Mouse (Mus musculus) c-Kit-positive CD71-negative TER-119-negative erythroid progenitor cells, embryonic 14.5 days (primary cell): Measurements from ENCODE around the gene Pgf.

Experiments used
- DNase-seq: peaks from one replicate; pipeline ENCODE4 v3.0.0-alpha.2; 2013; ENCODE audit warnings: low read depth

Gene Pgf

DNA sequence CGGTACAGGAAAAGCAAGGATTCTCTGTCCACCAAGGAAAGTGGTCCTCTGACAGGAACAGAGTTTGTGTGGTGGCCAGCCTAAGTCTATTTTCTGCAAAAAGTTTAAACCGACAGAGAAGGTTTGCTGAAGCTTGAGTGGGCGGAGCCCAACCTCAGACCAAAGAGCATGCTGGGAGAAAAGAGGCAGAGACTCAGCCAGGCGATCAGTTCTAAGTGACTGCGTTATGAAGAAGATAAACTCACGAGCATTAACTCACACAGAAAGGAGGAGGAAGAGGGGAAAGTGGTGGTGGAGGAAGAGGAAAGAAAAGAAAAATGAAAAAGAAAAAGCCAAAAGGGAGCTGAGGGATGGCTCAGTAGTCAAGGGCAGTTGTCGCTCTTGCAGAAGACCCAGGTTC lies 12.7 kb upstream of the Pgf start:
- no peak for DNase-seq

DNA sequence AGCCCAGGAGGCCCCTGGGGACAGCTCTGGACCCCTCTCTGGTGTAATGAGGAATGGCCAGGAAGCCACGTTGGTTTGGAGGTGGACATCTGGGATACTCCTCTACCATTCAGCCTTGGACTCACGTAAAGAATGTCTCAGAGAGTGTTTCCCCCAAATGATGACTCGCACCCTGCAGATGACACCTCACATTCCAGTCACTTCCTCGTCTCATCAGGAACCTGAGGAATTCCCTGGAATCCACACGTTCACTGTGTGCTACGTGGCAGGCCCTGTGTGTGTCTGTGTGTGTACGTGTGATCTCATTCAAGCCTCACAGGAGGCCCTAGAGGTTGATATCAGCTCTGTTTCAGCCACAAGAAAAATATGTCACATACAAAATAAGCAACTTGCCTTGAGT lies 8.8 kb upstream of the Pgf start:
- DNase-seq: no peak

DNA sequence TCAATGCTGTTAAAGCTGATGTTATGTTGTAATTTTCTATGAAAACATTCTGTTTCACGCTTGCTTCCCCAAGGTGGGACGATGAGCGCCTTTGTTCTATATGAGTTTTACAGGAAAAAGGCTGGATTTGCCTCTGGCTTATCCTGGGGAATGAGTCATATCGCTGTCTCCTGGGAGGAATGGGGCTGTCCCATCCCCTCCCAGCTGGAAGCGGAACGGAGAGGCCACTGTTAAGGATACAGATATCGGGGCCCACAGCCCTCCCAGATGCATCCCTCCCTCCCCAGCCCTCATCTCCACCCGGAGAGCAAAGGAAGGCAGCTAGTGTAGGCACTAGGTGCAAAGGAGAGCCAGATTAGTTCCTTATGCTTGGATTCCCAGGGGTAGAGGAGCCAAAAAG lies 8.2 kb upstream of the Pgf start:
- DNase-seq: no peak

DNA sequence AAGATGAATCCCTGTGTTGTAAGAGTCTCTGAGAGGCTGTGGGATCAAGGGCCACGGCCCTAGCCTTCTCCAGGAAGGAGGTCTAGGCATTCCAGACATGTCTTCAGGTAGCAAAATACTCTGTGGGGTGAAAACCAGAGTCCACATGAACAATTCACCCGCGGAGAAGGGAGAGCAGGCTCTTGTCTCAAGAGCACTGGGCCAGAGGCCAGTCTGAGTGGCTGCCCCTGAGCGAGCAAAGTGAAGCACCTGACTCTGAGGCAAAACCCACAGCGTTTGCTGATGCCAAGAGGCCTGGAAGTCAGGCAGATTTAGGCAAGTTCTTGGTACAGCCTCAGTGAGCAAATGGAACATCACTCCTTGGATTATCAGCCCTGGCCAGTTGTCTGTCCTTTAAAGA lies 6.5 kb upstream of the Pgf start:
- no peak for DNase-seq

DNA sequence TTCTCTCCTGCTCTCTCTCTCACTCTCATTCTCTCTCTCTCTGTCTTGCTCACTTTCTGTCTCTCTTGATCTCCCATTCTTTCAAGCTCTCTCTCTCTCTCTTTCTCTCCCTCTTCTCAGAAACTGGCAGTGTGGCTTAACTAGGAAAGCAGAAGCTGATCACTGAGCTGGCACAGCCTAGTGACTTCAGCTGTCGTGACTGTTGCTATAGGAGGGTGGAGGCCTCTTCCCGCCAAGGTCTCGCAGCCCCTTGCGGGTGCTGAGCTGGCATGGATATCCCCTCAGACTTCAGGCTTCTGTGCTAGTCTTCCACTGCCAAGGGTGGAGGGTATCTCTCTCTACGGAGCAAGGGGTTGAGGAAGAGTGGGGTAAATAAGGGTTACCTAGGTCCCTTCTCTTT lies 5.3 kb upstream of the Pgf start:
- no peak for DNase-seq

DNA sequence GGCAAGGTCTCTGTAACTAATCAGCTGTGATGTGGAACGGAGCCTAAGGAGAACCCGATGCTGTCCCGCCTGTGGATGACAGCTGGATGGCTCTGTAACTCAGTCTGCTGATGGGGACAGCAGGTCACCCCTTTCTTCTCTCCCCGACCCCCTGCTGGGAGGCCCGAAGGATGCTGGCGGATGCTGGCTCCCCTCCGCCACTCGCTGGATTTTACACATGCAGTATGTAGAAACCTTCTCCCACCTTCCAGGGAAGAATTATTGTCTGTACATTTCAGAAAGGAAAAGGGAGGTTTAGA lies 4.7 kb upstream of the Pgf start:
- DNase-seq: no peak

DNA sequence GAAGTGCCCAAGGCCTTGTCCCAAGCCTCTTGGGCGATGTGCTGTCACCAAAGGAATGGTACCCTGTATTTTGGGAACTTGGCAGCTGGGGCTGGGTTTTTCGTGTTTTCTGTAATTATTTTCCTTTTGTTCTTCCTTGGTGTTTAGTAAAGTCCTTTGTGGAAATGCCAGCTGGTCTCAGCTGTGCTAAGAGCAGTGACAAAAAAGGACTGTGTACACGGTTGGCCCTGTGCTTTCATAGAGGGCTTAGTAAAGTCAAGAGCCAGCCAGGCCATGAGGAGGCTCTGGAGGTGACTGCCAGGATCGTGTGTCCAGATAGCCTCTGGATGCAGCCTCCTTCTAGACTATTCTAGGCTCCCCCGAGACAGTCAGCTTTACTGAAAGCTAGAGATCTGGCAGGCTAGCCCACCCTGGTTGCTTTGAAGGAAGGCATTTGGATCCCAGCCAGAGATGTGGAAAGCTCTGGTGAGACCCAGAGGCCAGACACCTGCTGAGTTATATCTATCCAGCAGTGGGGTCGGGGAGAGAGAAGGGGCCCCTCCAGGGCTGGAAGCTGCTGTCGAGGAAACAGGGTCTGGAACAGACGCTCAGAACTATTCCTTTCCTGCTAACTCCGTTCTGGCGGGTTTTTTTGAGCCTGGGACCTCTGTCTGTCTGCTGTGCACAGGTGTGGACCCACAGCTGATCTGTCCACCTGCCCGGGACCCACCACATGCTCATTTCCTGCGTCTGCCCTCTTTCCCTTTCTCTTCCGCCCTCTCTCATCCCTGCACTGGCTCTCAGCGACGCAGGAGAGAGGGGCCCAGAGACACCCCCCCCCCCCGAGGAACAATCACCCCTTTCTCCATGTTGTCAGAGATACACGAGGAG lies 4.1 kb upstream of the Pgf start:
- no peak for DNase-seq

DNA sequence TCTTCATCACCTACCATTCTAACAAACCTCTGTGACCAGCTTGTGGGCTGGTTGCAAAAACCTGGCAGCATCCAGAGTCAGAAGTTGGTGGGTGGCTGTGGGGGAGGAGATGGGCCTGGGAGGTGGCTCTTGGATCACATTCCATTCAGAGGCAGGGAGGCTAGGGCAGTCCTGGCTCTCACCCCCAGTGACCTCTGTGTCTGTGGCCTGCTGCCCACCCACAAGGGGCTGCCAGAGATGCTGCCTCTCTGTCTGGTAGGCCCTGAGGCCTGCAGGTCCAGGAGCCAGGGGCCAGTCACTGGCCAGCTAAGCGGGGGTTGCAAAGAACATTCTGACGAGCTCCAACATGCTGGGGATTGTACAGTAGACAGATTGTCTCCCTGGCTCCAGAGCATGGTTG lies 704 bp upstream of the Pgf start:
- no peak for DNase-seq

DNA sequence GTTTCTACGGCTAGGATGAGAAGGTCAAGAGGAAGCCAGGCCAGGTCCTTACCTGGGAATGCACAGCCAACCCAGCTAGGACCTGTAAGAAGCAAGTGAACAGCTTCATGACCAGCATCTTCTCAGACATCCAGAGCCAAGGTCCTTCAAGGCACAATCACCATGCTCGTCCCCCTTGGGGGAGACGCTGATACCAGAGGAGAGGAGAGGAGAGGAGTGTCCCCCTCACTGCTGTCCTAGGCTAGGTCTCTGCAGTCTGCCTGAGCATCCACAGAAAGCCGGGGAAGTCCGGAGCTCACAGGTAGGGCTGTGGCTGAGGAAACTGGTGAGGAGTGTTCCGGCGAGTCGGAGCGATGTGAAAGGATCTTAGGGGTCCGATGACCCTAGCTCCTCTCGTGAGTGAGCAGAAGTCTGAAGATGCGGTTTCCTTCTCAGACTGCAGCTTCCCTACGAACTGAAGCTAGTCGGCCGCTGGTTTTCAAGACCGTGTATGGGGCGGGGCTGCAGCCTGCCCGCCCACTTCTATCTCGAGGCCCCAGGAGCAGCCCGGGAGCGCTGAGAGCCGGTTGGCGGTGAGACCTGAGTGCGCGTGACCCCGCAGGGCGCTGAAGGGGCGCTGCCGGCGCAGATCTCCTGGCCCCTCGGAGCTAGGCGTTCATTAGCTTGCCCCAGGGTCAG lies 605 bp downstream of the Pgf start:
- peak; percentile 56 for DNase-seq

DNA sequence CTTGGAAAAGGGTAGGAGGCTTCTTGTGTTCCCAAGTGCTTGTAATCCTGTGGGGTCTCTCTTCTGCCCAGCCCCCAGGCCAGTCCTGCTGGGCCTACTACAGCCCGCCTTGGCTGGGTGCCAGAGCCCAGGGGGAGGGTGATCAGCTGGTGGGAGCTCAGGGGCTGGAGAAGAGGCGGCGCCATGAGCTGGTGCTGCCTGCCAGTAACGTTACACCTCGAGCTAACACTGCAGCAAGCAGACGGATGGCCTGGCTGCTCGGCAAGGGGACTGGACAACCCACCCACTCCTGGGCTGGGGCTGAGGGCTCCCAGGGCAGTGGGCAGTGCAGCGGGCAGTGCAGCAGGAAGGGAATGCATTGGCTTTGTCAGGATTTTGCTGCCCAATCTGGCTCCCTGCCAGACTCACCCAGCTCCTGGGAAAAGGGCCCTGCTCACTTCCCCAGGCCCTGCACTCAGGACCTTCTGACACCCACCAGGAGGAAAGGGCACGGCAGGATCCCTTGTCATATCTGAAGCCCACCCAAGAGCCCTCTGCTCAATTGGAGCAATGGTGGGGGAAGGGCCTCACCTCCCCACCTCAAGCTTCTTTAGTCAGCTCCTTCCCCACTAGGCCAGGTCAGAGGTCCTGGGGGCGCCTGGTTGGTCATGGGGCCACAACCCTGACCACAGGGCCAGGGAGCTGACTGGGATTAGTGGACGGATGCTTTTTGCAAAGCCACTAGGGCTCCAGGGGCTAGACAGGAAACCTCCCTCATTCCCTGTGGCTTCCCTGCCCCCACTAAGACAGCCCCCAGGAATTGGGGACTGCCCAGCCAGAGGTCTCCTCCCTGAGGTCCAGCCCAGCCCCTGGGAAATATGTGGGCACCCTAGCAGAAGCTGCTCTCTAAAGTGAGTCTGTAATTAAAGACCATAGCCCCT lies 1.4 kb downstream of the Pgf start:
- DNase-seq: no peak

DNA sequence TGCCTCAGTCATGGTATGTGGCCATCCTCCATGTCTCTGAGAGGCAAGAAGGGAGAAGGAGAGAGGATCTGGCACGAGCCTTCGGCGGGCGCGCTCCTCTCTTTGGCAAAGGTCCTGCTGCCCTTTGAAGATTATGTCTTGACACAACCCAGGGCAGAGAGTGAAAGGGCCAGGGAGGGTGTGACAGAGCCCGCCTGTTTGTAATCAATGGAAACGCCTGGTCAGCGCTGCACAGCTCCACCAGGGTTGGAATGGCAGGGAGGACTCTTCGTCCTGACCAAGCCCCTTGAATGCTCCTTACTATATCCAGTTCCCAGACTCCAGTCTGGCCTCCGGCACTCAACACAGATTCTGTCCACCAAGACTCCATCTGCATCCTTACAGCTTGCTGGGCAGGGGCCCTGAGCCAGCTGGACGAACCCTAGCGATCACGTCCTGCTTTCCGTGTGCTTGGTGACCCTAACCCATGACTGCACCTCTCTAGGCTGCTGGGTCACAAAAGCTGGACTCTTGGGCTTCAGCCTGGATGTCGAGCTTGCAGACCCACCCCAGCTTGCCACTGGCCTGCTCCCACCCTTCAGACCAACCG lies 2.4 kb downstream of the Pgf start:
- DNase-seq: no peak

DNA sequence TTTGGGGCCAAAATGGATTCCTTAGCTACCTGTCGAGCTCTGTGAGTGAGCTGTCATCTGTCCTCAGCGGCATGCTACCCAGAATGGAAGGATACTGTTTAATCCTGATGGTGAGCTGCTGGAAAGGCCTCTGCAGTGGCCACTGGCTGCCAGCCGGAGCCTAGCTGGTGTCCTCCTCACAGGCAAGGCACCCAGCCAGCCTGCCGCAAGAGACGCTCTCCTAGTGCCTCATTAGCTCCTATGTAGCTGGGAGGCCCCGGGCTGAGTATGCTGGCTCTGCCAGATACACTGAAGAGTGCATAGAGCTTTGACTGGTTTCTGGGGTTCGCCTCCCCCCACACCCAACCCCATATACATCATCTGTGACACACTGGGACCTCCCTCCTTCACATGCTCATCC lies 3.6 kb downstream of the Pgf start:
- no peak for DNase-seq

DNA sequence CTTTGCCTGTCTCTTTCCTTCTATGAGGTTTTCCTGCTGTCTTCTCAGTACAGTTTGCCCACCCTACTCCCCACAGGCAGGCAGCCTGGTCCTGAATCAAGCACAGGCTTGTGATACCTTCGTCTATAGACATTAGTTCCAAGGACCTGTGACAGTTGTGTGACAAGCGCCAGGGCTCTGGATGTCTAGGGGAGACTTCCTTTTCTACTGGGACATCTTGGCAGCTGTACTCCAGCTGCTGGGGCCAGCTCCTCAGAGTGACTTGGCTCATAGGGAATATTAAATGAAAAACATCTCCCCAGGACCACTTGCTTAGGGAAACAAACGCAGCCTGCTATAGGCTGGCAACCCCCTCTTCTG lies 6.7 kb downstream of the Pgf start:
- no peak for DNase-seq

DNA sequence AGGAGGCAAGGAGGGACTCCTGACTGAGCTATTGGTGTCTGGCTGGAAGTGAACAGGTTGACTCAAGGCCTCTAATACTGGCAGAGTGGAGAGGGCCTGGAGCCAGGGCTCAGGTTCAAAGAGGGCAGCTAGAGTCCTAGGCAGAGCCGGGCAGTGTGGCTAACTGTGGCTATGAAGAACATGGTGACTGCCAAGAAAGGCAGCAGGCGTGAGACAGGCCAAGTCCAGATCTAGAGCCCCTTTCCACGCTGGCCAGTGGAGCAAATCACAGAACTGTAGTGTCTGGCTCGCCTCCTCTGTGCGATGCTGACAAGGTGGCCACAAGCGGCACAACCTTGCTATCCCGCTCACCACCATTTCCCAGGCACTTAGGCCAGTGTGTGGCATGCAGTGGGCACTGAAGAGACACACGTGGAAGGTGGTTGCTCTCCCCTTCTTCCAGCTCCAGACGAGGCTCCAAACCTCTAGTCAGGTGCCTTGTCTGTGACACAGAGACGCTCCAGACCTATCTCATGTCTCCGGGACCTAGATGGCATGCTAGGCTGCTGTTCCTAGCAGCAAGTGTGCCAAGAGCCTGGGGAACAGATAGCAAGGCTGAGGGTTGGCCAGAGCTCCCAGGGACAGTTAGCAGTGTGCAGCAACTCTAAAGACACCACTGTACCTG lies 7.2 kb downstream of the Pgf start:
- no peak for DNase-seq

DNA sequence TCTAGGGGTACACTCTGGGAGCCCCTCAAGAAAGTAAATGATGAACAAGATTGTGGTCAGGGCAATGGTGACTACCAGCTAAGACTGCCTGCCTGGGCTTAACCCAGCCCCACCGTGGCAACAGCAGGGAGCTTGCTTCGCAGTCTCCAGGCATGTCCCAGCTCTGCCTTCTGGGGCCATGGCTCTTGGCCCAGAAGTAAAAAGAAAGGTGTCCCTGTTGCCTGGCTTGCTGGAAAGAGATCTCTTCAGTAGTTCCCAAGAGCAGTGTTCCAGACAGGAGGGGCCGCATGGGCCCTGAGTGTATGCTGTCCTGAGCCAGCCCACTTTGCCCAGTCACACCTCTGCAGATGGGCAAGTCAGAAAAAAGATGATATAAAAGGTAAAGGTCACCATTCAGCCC lies 7.7 kb downstream of the Pgf start:
- DNase-seq: no peak

DNA sequence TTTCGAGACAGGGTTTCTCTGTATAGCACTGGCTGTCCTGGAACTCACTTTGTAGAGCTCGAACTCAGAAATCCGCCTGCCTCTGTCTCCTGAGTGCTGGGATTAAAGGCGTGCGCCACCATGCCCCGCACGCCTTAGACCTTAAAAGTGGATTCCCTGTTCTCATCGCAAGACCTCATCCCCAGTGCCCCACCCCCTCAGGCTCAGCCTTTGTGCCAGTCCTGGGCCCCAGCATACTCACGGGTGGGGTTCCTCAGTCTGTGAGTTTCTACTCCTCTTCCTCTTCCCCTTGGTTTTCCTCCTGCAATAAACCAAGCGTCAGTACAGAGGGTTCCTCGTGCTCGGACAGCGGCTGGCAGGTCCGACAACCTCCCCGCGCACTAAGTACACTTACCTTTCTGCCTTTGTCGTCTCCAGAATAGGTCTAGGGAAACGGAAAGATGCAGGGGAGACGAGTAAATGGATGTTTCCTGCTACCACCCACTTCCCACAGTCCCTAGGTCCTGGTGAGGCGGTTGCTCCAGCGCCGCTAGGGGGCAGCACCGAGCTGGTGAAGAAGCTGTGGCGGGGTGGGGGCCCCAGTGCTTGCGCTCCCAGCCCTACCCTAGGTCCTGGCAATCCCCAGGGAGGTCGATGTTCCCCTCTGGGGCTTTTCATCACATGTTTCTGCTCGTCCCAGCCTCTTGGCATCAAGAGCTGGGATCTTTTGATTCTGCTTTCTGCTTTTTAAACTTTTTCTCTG lies 8.3 kb downstream of the Pgf start:
- peak; percentile 82 for DNase-seq

DNA sequence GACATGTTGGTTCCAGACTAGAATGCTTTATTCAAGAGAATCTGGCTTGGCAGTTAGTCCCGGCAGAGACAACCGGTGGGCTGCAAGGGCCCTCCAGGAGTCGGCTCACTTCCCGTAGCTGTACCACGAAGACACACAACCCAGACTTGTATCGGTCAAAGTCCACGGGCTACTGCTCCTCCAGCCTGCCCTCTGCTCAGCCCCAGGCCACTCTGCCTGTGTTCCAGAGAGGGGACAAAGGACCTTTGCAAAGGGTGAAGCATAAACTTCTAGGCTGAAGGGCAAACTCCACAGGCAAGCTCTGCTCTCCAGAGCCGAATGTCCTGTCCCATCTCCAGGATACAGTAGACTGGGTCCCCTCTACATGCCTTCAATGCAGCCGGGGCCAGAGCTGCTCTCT lies 11.0 kb downstream of the Pgf start:
- DNase-seq: no peak

DNA sequence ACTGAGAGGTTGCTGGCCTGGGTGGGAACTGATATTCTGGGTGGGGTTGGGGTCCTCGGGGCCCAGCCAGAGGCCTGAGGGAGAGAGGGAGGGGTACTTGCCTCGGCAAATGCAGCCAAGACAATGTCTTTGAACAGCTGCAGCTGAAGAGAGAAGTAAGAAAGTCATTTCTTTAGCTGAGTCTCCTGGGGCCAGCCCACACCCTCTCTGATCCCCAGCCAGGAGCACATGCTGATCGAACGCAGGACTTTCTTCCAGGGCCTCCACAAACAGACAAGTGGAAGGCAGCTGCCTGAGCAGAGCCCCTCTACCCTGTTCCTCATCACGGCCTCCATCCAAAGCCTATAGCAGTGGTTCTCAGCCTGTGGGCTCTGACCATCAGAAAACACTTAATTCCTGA lies 12.6 kb downstream of the Pgf start:
- DNase-seq: no peak

DNA sequence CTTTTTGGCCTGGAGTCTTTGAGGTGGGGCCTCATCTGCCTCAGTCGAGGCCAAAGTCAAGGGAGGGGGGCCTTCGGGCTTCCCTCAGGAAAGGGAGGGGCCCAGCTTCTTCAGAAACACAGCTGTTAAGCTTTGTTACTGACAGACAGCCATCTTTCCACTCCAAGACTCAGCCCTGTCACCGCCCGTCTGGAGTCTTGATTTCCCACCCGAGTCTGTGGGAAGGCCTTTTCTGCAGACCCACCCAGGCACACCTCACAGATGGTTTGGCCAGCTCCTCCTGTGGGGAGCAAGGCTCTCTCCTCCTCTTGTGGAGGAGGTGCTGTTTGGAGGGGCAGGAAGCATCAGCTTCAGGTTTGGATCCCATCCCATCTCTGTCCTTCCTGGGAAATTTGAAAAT lies 18.0 kb downstream of the Pgf start:
- DNase-seq: no peak

DNA sequence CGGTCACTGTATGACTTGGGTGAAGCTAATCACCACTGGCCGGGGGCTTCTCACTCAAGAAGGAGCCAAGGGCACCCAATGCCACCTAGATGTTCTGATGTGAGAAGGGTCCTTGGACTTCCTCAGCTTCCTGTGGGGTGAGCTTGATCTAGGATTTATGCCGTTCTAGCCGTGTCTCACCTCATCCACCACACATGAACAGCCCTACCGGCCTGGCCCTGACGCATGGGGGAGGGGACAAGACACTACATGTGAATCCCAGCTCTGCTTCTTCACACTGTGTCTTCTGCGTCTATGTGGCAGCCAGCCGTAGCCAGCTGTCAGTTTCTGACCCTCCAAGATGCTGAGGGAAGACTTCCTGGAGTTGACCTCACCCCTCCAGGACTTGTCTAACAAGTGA lies 18.8 kb downstream of the Pgf start:
- no peak for DNase-seq

DNA sequence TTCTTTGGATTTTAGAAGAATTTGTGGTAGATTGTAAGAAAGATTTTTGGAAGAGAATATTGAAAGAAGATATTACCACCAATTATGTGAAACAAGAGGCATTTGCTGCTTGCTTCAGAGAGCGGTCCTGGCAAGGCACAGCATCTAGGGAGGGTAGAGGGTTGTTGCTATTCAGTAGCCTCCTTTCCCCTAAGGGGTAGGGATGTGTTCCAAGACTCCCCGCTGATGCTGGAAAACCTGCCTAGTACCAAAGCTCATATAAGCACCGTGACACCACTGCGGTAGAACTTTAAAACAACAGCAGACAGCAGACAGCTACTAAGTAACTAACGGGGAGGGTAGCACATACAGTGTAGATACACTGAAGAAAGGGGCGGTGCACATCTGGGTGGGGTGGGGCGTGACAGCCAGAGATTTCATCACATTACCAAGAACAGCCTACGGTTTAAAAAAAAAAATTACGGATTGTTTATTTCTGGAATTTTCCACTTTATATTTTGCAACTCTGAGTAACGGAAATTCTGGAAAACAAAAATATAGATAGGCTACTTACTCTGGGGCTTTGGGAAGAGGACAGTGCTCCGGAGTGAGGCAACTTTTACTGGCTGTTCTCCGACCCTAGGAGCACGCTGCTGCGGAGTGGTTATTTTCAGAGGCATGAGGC lies 19.7 kb downstream of the Pgf start:
- DNase-seq: no peak
